Mouse (Mus musculus) v-Abl transformed pro-B cells (cell line): ENCODE results near the gene Col19a1.

Experiments
- in situ Hi-C, 2 experiments: fragments of 400-800 bp; cut with MboI; formaldehyde crosslinking; loops; one replicate each; pipeline ENCODE4 v1.15.1; 2025; ENCODE audit not compliant: unreplicated experiment in 2 of 2

The Col19a1 gene

GRCm38 (mm10) chr1:24336051-24336450 is 251.2 kb downstream of the Col19a1 start:
- in situ Hi-C loops, result no loop called here

- in situ Hi-C loops, result no loop called here
Observed at GRCm38 (mm10) chr1:24316961-24317589, 270.2 kb downstream of the Col19a1 start.

GRCm38 (mm10) chr1:24316490-24316889 is 270.8 kb downstream of the Col19a1 start:
- in situ Hi-C loops, result no loop called here

GRCm38 (mm10) chr1:24310847-24311246 is 276.4 kb downstream of the Col19a1 start:
- in situ Hi-C loops, result no loop called here

- in situ Hi-C loops, result no loop called here
Observed at GRCm38 (mm10) chr1:24310193-24310592, 277.1 kb downstream of the Col19a1 start.

- in situ Hi-C loops, result no loop called here
Observed at GRCm38 (mm10) chr1:24303077-24303476, 284.2 kb downstream of the Col19a1 start.

- in situ Hi-C loops, result no loop called here
Observed at GRCm38 (mm10) chr1:24302674-24303073, 284.6 kb downstream of the Col19a1 start.

- in situ Hi-C loops, result no loop called here
Observed at GRCm38 (mm10) chr1:24300700-24301099, 286.6 kb downstream of the Col19a1 start.

GRCm38 (mm10) chr1:24294979-24295942 is 292.0 kb downstream of the Col19a1 start:
- in situ Hi-C loops, result no loop called here

- in situ Hi-C loops, result no loop called here
Observed at GRCm38 (mm10) chr1:24292515-24292914, 294.8 kb downstream of the Col19a1 start.

- in situ Hi-C loops, result no loop called here
Observed at GRCm38 (mm10) chr1:24286360-24286759, 300.9 kb downstream of the Col19a1 start.

- in situ Hi-C loops, result no loop called here
Observed at GRCm38 (mm10) chr1:24267022-24267421, 320.2 kb downstream of the Col19a1 start.

- in situ Hi-C loops, result no loop called here
Observed at GRCm38 (mm10) chr1:24261181-24261580, 326.1 kb downstream of the Col19a1 start.

GRCm38 (mm10) chr1:24259419-24259818 is 327.9 kb downstream of the Col19a1 start:
- in situ Hi-C loops, result loop anchor here in 1 of 2 experiments (10.0 kb wide), 1 partner anchor 555 kb away; no protein-coding TSS in a partner anchor

- in situ Hi-C loops, result loop anchor here in 1 of 2 experiments (10.0 kb wide), 1 partner anchor 553 kb away; no protein-coding TSS in a partner anchor
Observed at GRCm38 (mm10) chr1:24257961-24258360, 329.3 kb downstream of the Col19a1 start.

GRCm38 (mm10) chr1:24249105-24249664 is 338.1 kb downstream of the Col19a1 start:
- in situ Hi-C loops, result no loop called here

GRCm38 (mm10) chr1:24248294-24249104 is 338.8 kb downstream of the Col19a1 start:
- in situ Hi-C loops, result no loop called here

GRCm38 (mm10) chr1:24245700-24246375 is 341.4 kb downstream of the Col19a1 start:
- in situ Hi-C loops, result no loop called here

- in situ Hi-C loops, result no loop called here
Observed at GRCm38 (mm10) chr1:24244931-24245330, 342.3 kb downstream of the Col19a1 start.
